Mouse (Mus musculus): ENCODE measurements around the gene Azi2. TPM values are rescaled to one million over a fixed set of nuclear protein-coding genes. Genes with fewer than 3 reads are reported as not detected.

Gene Azi2
- polyA plus RNA-seq, 2 experiments = 16.9 to 33.7 TPM

- Histone ChIP-seq H3K27ac (no peak overlapping the region), H3K4me1 (replicated peaks; ENCODE audit: control insufficient read depth in 2 of 2, insufficient read depth in 2 of 2, low read length in 1 of 2) (no peaks in the 10 kb centered on the region), H3K9me3 (ENCODE audit: control insufficient read depth, low read length) (no peaks in the 10 kb centered on the region), H3K9ac (replicated peaks) (no peak overlapping the region), H3K27me3 (ENCODE audit: control insufficient read depth, insufficient read depth, low read length) (no peaks in the 10 kb centered on the region), H3K36me3 (replicated peaks; ENCODE audit: control insufficient read depth, insufficient read depth, low read depth) (no peaks in the 10 kb centered on the region), H3K4me3 (ENCODE audit: insufficient read depth in 1 of 2, low read depth in 2 of 2, low read length in 2 of 2) (no peak overlapping the region), H3K4me2 (ENCODE audit: low read depth) (no peak overlapping the region)
- no peak for DNase-seq (ENCODE audit: low read depth in 3 of 3, low spot score in 3 of 3)
- TF ChIP-seq EP300 (IDR thresholded peaks at IDR 0.05; ENCODE audit: low read depth) (no peak), CTCF (IDR thresholded peaks at IDR 0.05; ENCODE audit: low read depth) (no peak)
- ATAC-seq (ENCODE audit: insufficient read depth) = no peak
- WGBS (ENCODE audit: insufficient replicate concordance) = 86% methylated on average over 2 of the region's 2 CpGs
Observed at GRCm38 (mm10) chr9:118100484-118100883, 60.2 kb downstream of the Azi2 start.

DNA sequence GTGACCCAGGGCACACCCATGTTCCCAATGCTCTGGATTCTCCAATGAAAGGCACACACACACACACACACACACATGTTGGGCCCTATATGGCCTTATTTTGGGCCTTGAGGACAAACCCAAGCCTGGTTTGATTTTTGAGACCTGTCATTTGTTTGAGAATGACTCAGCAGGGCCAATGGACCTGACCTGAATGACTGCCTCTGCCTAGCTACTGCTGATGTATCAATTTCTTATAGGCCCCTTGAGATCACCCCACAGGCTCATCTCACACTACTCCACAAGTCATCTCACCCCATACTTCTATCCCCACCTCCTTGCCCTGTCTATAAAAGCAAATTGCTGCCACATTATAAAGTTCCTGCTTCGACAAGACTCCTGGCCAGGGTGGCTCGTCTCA, 61.5 kb downstream of the Azi2 start:
- DNase-seq (ENCODE audit: low read depth in 3 of 3, low spot score in 3 of 3) = no peak
- no peak overlapping the region for H3K4me2 ChIP-seq (ENCODE audit: low read depth)

GRCm38 (mm10) chr9:118108527-118109011, 68.3 kb downstream of the Azi2 start:
- H3K4me2 ChIP-seq (ENCODE audit: low read depth) = no peak overlapping the region
- no peak overlapping the region for H3K4me3 ChIP-seq (ENCODE audit: insufficient read depth in 1 of 2, low read depth in 2 of 2, low read length in 2 of 2)
- H3K27me3 ChIP-seq (ENCODE audit: control insufficient read depth, insufficient read depth, low read length) = no peaks in the 10 kb centered on the region
- H3K36me3 ChIP-seq (replicated peaks; ENCODE audit: control insufficient read depth, insufficient read depth, low read depth) = no peaks in the 10 kb centered on the region
- no peaks in the 10 kb centered on the region for H3K9me3 ChIP-seq (ENCODE audit: control insufficient read depth, low read length)
- no peaks in the 10 kb centered on the region for H3K4me1 ChIP-seq (replicated peaks; ENCODE audit: control insufficient read depth in 2 of 2, insufficient read depth in 2 of 2, low read length in 1 of 2)
- no peak for DNase-seq (ENCODE audit: low read depth in 3 of 3, low spot score in 3 of 3)
- no peak overlapping the region for H3K9ac ChIP-seq (replicated peaks)
- TF ChIP-seq CTCF (IDR thresholded peaks at IDR 0.05; ENCODE audit: low read depth) (no peak), EP300 (IDR thresholded peaks at IDR 0.05; ENCODE audit: low read depth) (no peak)
- WGBS (ENCODE audit: insufficient replicate concordance) = 72% methylated on average over 4 of the region's 4 CpGs
- H3K27ac ChIP-seq = no peak overlapping the region
- ATAC-seq (ENCODE audit: insufficient read depth) = no peak

More for the DNA sequence above, 61.5 kb downstream of the Azi2 start:
- H3K4me3 ChIP-seq (ENCODE audit: insufficient read depth in 1 of 2, low read depth in 2 of 2, low read length in 2 of 2) = no peak overlapping the region
- ATAC-seq (ENCODE audit: insufficient read depth) = no peak
- no peak overlapping the region for H3K9ac ChIP-seq (replicated peaks)
- no peaks in the 10 kb centered on the region for H3K36me3 ChIP-seq (replicated peaks; ENCODE audit: control insufficient read depth, insufficient read depth, low read depth)
- no peak overlapping the region for H3K27ac ChIP-seq
- WGBS (ENCODE audit: insufficient replicate concordance) = 74% methylated on average over 2 of the region's 2 CpGs
- no peak for TF ChIP-seq CTCF (IDR thresholded peaks at IDR 0.05; ENCODE audit: low read depth)
- TF ChIP-seq EP300 (IDR thresholded peaks at IDR 0.05; ENCODE audit: low read depth) = no peak
- H3K4me1 ChIP-seq (replicated peaks; ENCODE audit: control insufficient read depth in 2 of 2, insufficient read depth in 2 of 2, low read length in 1 of 2) = no peaks in the 10 kb centered on the region
- H3K27me3 ChIP-seq (ENCODE audit: control insufficient read depth, insufficient read depth, low read length) = no peaks in the 10 kb centered on the region
- no peaks in the 10 kb centered on the region for H3K9me3 ChIP-seq (ENCODE audit: control insufficient read depth, low read length)

- no peak overlapping the region for H3K27ac ChIP-seq
- DNase-seq (ENCODE audit: low read depth in 3 of 3, low spot score in 3 of 3) = no peak
- no peaks in the 10 kb centered on the region for H3K9me3 ChIP-seq (ENCODE audit: control insufficient read depth, low read length)
- H3K4me3 ChIP-seq (ENCODE audit: insufficient read depth in 1 of 2, low read depth in 2 of 2, low read length in 2 of 2) = no peak overlapping the region
- 49% methylated on average over 7 of the region's 7 CpGs for WGBS (ENCODE audit: insufficient replicate concordance)
- no peaks in the 10 kb centered on the region for H3K36me3 ChIP-seq (replicated peaks; ENCODE audit: control insufficient read depth, insufficient read depth, low read depth)
- no peak overlapping the region for H3K9ac ChIP-seq (replicated peaks)
- no peaks in the 10 kb centered on the region for H3K27me3 ChIP-seq (ENCODE audit: control insufficient read depth, insufficient read depth, low read length)
- no peak overlapping the region for H3K4me2 ChIP-seq (ENCODE audit: low read depth)
- no peak for ATAC-seq (ENCODE audit: insufficient read depth)
- TF ChIP-seq EP300 (IDR thresholded peaks at IDR 0.05; ENCODE audit: low read depth) = no peak
- no peak for TF ChIP-seq CTCF (IDR thresholded peaks at IDR 0.05; ENCODE audit: low read depth)
- H3K4me1 ChIP-seq (replicated peaks; ENCODE audit: control insufficient read depth in 2 of 2, insufficient read depth in 2 of 2, low read length in 1 of 2) = no peaks in the 10 kb centered on the region
Observed at GRCm38 (mm10) chr9:118109697-118110359, 69.5 kb downstream of the Azi2 start.

- Histone ChIP-seq H3K27ac (no peak overlapping the region), H3K4me1 (replicated peaks; ENCODE audit: control insufficient read depth in 2 of 2, insufficient read depth in 2 of 2, low read length in 1 of 2) (no peaks in the 10 kb centered on the region), H3K9ac (replicated peaks) (no peak overlapping the region), H3K27me3 (ENCODE audit: control insufficient read depth, insufficient read depth, low read length) (no peaks in the 10 kb centered on the region), H3K4me3 (ENCODE audit: insufficient read depth in 1 of 2, low read depth in 2 of 2, low read length in 2 of 2) (no peak overlapping the region), H3K9me3 (ENCODE audit: control insufficient read depth, low read length) (no peaks in the 10 kb centered on the region), H3K4me2 (ENCODE audit: low read depth) (no peak overlapping the region), H3K36me3 (replicated peaks; ENCODE audit: control insufficient read depth, insufficient read depth, low read depth) (no peaks in the 10 kb centered on the region)
- DNase-seq (ENCODE audit: low read depth in 3 of 3, low spot score in 3 of 3) = no peak
- no peak for ATAC-seq (ENCODE audit: insufficient read depth)
- 65% methylated on average over 2 of the region's 2 CpGs for WGBS (ENCODE audit: insufficient replicate concordance)
- TF ChIP-seq EP300 (IDR thresholded peaks at IDR 0.05; ENCODE audit: low read depth) (no peak), CTCF (IDR thresholded peaks at IDR 0.05; ENCODE audit: low read depth) (no peak)
Observed at GRCm38 (mm10) chr9:118110360-118110710, 70.0 kb downstream of the Azi2 start.

Small RNA genes within 50 kb of the gene (microRNA-seq; reads per million reads assigned to microRNA genes)
- not detected for gene Gm22008

Other genes starting within 250 kb of the Azi2 start
- gene Cmc1, start 109.7 kb downstream of the Azi2 start, polyA plus RNA-seq (2012; rRNA removed) = 1.9 and 4.2 TPM in 2 replicates
- gene Cmc1, start 109.7 kb downstream of the Azi2 start, polyA plus RNA-seq (2014; fragmentation: Nextera tagmentation; extraction: Ambion mirVana) = 23.2 and 28.8 TPM in 2 replicates